Mouse (Mus musculus) heart, adult 8-10 months (tissue): Measurements from ENCODE around the gene Tmem56. TPM values are rescaled to one million over a fixed set of nuclear protein-coding genes. Genes with fewer than 3 reads are reported as not detected.

Experiments used
- DNase-seq: peaks from one replicate; pipeline ENCODE4 v3.0.0; 2022; ENCODE audit warnings: low spot score
- total RNA-seq, 4 experiments: library from RNA; stranded (reverse); gene quantifications; 2 replicates each; pipeline ENCODE4 v1.2.4; 2022

The Tmem56 gene
- total RNA-seq, 4 experiments from 2014 or later, result 1.2 to 2.7 (median 2.0) TPM

GRCm38 (mm10) chr3:121169092-121169942 lies 113.6 kb downstream of the Tmem56 start:
- no peak for DNase-seq

GRCm38 (mm10) chr3:121168581-121168980 lies 114.3 kb downstream of the Tmem56 start:
- DNase-seq, result no peak

GRCm38 (mm10) chr3:121163271-121163819 lies 119.6 kb downstream of the Tmem56 start:
- peak; percentile 33 for DNase-seq

DNA sequence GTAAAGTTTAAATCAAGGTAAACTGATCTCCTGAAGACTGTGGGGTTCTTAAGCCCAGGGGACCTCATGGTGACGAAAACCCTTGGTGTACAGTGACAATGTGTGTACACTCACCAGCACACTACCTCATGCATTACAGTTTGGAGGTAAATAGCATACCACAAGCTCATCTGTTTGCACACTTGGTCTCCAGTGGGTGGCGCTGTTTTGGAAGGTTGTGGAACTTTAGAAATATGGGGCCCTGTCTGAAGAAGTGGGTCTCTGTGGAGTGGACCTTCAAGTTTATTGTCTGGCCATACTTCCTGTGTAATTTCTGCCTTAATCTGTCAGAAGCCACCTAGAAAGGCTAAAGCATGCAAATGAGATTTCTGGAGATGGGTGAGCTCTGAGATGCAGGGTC lies 121.2 kb downstream of the Tmem56 start:
- no peak for DNase-seq

DNA sequence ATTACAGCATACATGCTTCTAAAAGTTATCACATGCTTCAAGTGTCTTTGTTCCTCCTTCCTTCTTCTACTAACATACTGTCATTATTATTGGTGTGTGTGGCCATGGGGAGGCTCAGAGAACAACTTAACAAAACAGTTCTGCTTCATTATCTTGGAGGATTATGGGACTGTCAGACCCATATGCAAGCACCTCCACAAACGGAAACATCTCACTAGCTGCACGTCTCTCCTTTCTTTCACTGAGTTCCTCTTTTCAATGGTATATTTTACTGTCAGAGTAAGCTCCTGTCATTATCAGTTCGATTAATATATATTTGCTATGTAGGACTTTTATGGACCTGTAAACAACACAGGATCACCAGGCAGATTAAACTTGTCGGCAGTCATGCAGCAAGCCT lies 122.5 kb downstream of the Tmem56 start:
- DNase-seq, result no peak

DNA sequence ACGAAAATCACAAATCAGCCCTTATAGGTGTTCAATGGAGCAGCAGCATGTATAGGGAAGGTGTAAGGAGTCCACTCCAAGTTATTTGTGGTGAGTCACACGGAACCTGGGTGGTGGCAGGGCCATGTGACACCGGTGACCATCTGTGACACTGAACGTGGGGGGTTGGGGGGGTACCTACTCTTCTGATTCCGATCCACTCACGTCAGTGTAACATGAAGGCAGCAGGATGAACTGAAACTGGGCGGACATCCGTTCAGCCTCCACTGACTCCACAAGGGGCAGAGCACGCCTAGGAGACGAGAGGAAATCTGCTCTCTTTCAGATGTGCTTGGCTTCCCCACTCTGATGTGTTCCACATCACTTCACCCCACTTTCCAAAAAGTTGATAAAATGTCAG lies 123.3 kb downstream of the Tmem56 start:
- DNase-seq, result no peak

DNA sequence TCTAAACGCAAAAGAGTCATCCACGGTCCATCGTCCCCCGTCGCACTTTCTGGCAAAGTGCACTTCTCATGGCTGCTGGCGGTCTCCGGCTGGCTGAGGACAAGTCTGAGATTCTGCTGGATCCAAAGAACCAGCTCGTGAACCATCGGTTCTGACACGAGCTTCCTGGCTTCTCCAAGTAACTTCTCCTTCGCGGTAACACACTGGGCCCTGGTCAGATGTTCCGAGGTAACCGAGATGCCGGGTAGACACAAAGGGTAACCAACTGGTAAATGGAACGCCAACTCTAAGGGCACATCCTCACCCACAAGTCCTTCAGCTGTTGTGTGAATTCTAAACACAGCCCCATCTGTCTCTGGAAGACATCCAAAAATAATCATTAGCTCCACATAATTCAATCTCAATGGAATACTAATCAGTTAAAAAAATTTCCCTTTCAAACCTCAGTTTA lies 124.0 kb downstream of the Tmem56 start:
- no peak for DNase-seq

DNA sequence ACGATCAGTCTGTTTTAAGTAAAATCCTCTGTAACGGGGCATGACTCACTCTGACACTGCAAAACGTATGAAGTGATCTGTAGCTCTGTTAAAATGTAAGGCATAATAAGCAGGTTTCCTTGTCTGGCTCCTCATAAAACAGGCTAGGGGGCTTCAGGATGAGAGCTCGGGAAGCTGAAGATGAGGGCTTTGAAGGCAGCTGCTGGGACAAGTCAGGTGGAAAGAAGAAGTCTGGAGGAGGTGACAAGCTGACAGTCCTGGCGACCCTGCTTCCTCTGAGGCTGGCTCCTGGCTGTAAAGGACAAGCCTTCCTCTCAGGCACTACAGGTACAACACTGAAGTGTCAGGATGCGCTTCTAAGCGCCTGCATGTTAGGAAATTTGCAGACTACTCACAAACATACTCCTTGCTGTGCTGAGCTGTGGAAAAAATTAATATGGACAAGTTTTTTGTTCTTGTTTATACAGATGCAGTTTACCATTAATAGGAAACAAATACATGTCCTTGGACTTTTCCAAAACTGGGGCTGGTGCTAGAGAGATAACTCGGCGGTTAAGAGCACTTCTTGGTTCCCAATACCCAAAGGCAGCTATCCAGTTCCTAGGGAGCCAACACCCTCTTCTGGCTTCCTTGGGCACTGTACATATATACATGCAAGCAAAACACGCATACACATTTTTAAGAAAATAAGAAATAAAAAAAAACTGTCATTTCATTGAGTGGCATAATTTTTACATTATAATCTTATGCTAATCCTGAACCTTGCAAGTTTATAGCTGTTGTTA lies 125.2 kb downstream of the Tmem56 start:
- no peak for DNase-seq

- no peak for DNase-seq
Measured at GRCm38 (mm10) chr3:121156451-121157186, 126.3 kb downstream of the Tmem56 start.

GRCm38 (mm10) chr3:121156043-121156442 lies 126.9 kb downstream of the Tmem56 start:
- DNase-seq, result no peak

Other genes with a start within 250 kb of the Tmem56 start
- 1 to 10 TPM; 1.7 to 3.1 (median 2.2) TPM for gene Rwdd3, start 111.4 kb downstream of the Tmem56 start, total RNA-seq
- gene Alg14, start 8.7 kb upstream of the Tmem56 start, total RNA-seq, result 10 to 100 TPM in 2 of 4 experiments, 1 to 10 TPM in 2; 7.5 to 12.4 (median 10.9) TPM
- gene Cnn3, start 143.4 kb upstream of the Tmem56 start, total RNA-seq, result 10 to 100 TPM; 30.4 to 35.4 (median 33.8) TPM
- gene Slc44a3, start 249.3 kb upstream of the Tmem56 start, total RNA-seq, result under 1 TPM in 1 of 4 experiments, not detected in 3; 0.17 TPM